Mouse (Mus musculus) left cerebral cortex, postnatal 25 days (tissue): ENCODE measurements around the gene Nr1d1. TPM values are rescaled to one million over a fixed set of nuclear protein-coding genes. Genes with fewer than 3 reads are reported as not detected.
A peak's percentile ranks its signal among the peaks of the same experiment; 100 is the strongest.
"Not testable (repeated sequence)": the region's sequence is repeated elsewhere in the genome, so short reads cannot be mapped to it uniquely, and the experiment has no call there.

Source experiments
- DNase-seq, 2 experiments: peaks; one replicate each; pipeline ENCODE4 v3.0.0; 2022; ENCODE audit warnings: low spot score in 2 of 2, mixed read lengths in 1 of 2
- intact Hi-C: fragments of 180-260 bp; cut with DNase I; formaldehyde crosslinking; loops from one replicate; pipeline ENCODE4 v1.15.1; 2025
- total RNA-seq, 2 experiments: library from RNA; stranded (reverse); gene quantifications; 2 replicates each; pipeline ENCODE4 v1.2.3; 2021

Gene Nr1d1
- total RNA-seq, 2 experiments from 2014 or later: 92.5 to 121 TPM

DNA sequence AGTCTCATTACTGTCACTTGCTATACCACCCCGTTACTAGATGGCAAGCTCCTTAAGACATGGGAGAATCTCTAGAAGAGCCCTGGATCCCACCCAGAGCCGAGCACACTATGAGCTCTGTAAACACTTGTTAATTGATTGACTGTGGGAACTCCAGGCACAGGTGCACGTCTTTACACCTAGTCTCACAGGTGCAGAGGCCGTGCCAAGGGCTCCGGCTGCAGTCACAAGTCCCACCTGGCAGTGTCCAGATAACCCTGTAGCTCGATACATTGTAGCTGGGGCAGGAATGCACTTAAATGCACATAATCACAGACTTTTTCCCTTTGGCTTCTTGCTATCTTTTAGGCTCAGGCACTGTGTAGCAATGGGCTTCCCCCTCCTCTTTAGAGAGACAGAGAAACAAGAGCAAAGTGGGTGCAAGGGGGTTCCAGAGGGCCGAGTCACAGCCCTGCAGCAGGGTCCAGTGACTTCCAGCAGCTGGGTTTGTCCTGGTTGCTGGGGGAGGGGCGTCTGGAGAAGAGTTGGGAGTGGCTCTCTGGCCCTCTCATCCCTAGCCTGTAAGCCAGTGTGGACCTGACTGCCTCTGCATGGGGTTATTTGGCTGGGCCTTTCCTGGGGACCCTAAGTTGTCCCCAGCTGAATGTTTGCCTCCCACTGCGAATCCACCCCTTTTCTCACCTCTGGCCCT lies 31.3 kb downstream of the Nr1d1 start:
- intact Hi-C loops: no loop called here
- peak; percentile 37 to 50 for DNase-seq

DNA sequence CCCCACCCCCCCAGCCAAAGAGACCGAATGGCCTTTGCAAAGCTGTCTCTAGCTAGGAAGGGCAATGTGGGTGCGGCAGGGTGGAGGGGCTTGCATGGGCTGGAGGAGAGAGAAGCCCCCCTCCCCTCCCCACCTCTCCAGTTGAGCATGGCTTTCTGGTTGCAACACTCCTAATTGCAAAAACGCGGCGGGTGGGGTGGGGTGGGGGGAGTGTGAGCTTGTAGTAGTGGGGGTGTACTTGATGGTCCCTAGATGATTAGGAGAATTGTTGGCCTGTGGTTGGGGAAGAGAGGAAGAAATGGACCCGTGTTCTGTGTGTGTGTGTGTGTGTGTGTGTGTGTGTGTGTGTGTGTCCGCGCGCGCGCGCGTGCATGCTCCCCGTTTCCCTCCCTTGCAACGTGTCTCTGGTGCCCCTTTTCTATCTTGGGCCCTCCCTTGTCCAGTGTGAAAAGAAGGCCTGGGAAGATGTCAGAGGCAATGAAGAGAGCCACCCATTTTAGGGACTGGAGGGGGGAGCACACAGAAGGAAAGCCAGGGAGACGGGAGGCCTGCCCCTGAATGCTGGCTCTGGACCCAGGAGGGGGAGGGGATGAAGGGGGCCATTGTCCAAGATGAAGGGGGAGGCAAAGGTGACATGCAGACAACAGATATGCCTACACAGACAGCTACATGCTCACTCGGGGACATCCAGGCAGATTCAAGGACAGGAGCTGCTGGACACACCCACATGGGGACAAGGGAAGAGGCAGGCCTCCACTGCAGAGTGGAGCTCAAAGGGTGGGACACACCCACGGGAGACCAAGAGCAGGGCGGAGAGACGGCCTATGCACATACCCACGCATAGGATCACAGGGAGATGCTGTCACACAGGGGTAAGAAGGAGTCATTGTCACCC lies 32.5 kb downstream of the Nr1d1 start:
- peak in 1 of 2 experiments; percentile 62 for DNase-seq

DNA sequence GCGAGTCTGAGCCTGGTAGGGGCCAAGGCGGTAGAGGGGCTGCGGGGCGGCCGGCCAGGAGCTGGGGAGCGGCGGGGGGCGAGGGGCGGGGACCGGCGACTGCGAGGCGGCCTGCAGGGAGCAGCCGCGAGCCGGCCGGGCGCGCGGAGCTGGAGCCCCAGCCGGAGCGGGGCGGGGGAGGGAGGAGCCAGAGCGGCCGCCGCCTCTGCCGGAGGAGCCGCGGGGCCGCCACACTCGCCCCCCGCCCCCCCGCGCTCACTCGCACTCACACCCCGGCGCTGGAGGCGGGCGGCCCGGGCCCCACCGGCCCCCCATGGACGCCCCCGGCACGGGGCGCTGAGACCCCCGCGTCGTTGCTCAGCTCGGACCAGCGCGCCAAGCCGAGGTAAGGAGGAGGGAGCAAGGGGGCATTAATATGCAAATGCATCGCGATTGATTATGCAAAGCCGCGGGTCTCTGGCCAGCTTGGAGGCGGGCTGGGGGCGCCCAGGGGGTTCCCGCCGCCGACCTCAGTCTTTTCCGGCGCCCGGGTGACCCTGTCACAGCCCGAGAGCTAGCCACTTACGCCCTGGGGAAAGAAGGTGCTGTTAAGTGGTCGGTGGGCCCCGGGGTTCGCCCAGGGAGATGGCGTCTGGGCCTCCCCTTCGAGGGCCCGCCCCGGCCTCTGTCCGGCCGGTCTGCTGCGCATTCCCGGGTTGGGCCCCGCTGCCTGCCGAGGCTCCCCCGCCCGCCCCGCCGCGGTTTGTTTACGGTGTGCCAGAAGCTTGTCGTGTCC lies 33.3 kb downstream of the Nr1d1 start:
- intact Hi-C loops: loop anchor here (1.0 kb wide), 1 partner anchor 12 kb away; no protein-coding TSS in a partner anchor
- DNase-seq: peak; percentile 70 to 83

More for the DNA sequence above, 32.5 kb downstream of the Nr1d1 start:
- intact Hi-C loops: no loop called here

DNA sequence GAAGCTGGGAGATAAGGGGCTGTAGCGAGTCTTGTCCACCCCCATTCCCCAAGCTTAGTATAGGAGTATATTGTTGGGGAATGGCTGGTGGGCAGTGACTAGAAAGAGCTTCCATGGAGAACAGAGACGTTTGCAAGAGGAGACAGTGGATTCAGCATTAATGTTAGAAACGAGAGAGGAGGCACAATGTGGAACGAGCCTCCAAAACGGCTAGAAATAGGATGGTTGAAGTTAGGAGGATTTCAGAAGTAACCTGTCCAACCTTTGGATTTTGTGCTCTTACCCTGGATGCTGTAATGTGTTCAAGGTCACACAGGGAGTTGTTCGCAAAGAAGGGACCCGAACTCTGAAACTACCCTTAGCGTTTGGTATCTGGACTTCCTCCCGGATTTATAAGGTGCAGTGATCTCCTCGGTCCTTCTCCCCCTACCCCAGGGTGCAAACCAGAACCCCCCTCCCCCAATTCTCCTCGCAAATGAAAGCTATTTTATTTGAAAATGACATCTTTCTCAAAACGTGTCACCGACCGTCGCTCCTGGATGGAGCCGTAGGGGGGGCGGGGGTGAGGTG lies 34.0 kb downstream of the Nr1d1 start:
- intact Hi-C loops: loop anchor here (1.0 kb wide), 1 partner anchor 13 kb away; no protein-coding TSS in a partner anchor
- DNase-seq: peak; percentile 47 to 60

DNA sequence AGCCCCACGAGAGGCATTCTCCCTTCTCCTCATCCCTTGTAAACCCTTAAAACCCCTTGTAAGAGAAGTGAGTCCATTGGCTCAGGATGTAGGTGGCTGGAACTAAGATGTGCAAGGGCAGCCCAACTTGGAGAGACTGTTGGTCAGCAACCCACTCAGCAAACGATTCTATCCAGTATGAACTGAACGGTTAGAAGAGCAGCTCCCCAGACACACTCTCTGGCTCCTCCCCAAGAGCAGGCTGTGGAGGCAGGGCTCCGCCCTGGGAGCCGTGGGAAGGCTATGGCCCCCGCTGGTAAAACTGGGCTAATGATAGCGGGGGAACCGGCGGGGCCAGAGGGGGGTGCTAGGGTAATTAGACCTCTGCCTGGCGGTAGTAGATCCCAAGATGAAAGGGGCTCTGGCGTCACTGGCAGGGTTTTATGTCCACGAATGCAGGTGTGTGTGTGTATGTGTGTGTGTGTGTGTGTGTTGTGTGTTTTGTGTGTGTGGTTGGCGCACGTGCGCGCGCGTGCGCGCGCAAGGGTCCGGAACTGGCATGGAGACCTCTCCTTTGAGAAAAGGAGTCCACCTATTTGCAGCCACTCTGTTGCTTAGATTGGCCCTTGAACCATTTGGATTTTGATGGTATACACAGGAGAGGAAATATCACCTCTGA lies 34.6 kb downstream of the Nr1d1 start, which contains the start of gene Thra:
Thra (plus strand) TSS at position 246 of the 658 bp plus-strand sequence.
- peak; percentile 69 to 73 for DNase-seq

DNA sequence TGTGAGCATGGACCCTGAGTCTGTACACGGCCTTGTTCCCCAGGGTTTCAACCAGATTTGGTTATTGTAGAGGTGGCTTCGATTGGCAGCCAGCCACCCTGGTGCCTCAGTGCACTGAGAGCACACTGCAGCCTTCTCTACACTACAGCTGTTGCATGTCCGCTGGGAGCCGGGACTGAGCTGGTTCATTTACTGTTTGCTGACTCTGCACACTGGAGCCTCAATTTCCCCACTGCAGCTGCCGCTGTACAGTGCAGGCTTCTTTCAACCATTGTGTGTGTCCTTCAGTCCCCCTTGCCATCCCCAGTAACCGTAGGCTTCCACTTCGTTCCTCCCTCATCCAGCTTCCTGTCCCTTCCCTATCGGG lies 35.1 kb downstream of the Nr1d1 start:
- peak in 1 of 2 experiments; percentile 50 for DNase-seq
- intact Hi-C loops: no loop called here

More for the DNA sequence above, 34.6 kb downstream of the Nr1d1 start, which contains the start of gene Thra:
- intact Hi-C loops: loop anchor here (1.0 kb wide), 1 partner anchor 14 kb away; no protein-coding TSS in a partner anchor

DNA sequence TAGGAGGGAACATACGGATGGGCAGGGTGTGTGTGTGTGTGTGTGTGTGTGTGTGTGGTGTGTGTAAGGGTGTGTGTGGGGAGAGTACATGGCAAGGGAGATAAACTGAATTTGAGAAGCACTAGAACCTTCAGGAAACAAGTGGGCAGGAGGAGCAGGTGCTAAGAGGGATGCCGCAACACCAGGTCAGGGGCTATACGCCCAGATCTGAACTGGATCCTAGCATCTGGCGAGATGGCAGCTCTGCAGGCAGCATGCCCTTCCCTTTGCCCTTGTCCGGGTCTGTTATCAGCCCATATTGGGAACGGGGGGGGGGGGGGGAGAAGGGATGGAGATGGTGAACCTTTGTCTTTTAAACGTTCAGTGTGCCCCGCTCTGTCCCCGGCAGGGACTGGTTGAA lies 36.2 kb downstream of the Nr1d1 start:
- intact Hi-C loops: no loop called here
- peak in 1 of 2 experiments; percentile 49 for DNase-seq

DNA sequence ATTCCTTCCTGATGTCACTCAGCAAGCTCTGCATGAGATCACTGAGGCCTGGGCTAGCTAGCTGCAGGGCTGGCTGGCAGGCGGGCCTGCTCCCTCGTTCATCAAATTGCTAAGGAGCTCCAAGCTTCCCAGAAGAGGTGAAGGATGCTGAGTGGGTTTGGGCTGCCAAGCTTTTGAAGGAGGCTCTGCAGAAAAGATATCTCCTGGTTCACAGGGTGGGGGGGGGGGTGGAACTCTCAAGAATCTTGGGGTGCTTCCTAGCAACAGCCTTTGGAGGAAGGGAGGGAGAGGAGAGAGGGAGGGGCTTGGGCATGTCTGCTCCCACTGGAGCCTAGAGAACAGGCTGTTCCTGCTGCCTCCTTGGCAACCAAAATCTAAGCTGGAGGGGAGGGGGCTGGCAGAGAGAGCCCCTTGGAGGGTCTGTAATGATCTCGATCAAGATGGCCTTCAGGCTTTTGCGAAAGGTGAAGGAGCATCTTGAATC lies 36.7 kb downstream of the Nr1d1 start:
- peak; percentile 72 to 87 for DNase-seq
- intact Hi-C loops: no loop called here

DNA sequence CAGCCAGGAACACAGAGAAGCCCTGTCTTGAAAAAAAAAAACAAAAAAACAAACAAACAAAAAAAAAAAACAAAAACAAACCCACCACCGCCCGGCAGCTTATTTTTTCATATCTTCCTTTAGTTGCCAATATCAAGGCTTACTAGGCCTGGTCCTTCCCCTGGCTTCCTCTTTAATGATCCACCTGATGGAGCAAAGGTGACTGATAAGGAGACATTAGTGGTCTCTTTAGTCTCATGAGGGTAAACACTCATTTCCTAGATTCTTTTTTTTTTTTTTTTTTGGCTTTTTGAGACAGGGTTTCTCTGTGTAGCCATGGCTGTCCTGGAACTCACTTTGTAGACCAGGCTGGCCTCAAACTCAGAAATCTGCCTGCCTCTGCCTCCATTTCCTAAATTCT lies 37.9 kb downstream of the Nr1d1 start:
- DNase-seq, intact Hi-C loops: not testable (repeated sequence)

DNA sequence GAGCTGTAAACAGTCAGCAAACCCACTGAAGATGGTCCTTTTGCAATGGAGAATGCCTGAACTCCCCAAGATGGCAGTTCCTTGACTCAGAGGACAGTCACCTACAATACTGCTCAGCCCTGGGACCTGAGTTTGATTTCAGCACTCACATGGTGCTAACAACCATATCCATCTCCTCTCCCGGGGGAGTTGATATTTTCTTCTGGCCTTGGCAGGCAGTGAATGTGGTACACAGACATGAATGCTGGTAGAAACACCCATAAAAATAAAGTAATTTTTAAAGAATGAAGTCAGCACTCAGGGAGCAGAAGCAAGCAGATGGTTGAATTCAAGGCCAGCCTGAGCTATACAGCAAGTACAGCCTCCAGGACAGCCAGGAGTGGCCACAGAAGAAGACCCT lies 39.0 kb downstream of the Nr1d1 start:
- intact Hi-C loops: no loop called here

DNA sequence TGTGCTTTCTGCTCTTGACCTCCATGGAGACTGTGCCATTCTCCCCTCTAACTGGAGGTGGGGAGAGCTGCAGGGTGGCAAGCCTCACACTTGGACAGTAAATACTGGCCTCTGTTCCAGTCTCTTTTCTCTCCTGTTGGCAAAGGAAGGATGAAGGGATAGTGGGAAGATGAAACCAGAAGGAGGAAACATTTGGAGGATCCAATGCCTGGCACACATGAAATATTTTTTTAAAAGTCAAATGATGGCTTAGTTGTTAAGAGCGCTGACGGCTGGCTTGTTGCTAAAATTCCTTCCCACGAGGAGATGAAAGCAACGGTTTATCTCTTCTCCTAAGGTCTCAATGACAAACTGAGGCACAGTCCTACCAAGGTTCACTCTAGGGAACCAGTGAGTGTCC lies 40.0 kb downstream of the Nr1d1 start:
- DNase-seq: peak in 1 of 2 experiments; percentile 78
- intact Hi-C loops: no loop called here

More for the DNA sequence above, 39.0 kb downstream of the Nr1d1 start:
- no peak for DNase-seq

DNA sequence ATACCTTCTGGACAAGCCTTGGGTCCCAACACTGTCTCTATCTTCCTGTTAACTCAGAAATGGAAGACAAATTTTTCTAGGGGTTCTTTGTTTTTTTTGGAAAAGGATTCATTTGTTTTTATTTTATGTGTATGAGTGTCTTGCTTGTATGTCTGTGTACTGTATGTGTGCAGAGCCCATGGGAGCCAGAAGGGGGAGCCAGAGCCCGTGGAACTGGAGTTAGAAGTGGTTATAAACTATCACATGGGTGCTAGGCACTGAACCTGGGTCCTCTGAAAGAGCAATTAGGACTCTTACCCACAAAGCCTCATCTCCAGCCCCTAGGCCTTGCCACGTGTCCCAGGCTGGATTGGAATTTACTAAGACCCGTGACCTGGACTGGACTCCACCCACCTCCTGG lies 41.1 kb downstream of the Nr1d1 start:
- intact Hi-C loops: no loop called here
- no peak for DNase-seq

DNA sequence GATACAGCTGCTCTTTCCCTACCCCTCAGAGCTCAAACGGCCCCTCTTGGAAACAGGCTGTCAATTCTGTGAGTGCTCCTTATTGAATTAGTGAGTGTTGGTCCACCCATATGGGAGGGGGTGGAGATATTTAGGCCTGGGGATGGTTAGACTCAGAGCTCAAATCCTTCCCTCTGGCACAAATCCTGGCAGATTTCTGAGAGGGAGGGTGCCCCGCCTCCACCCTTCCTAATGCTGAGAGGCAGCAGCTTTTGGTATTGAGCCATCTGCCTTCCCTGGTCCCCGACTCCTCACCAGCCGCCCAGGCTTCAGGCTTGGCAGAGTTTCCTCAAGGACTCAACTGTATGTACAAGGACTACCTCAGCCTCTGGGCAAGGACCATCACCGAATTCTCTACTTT lies 44.0 kb downstream of the Nr1d1 start:
- DNase-seq: peak; percentile 81 to 96
- intact Hi-C loops: no loop called here

DNA sequence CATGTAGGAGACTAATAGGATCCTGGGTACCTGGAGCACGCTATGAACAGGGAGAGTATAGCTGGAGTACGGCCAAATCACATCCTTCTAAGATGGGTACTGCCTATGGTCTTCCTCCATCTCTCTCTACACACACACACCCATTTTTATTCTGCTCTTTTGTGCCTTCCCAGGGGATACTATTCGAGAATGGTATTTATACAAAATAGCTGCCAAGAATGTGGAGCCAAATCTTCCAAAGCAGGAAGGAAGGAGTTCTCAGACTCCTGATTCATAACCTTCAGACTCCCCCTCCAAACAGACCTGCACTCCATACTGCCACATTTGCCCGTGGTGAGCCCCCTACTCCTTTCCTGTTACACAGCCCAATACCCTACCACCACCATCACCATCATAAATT lies 44.4 kb downstream of the Nr1d1 start:
- peak in 1 of 2 experiments; percentile 43 for DNase-seq
- intact Hi-C loops: no loop called here

DNA sequence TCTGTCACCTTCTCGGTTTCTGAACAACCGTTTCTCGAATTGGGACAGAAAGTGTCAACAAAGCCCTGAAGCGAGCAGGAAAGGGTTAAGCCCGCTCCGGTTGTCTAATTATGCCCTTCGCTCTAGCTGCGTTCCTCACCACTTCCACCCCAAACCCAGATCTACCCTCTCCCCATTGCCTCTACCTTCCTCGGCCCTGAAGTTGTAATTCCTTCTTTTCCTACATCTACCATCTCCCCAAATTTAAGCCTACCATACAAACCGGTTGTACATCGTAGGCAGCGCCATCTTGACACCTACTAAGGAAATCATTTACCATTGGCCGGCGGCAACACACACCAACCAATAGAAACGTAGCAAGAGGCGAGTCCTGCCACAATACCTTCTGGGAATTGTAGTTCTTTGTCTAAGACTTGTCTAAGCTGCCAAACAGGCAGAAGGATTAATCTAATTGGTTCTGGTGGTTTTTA lies 46.0 kb downstream of the Nr1d1 start, which contains the start of gene Med24:
Med24 (minus strand) TSS at position 317 of the 470 bp plus-strand sequence.
- peak; percentile 89 to 97 for DNase-seq
- intact Hi-C loops: no loop called here

DNA sequence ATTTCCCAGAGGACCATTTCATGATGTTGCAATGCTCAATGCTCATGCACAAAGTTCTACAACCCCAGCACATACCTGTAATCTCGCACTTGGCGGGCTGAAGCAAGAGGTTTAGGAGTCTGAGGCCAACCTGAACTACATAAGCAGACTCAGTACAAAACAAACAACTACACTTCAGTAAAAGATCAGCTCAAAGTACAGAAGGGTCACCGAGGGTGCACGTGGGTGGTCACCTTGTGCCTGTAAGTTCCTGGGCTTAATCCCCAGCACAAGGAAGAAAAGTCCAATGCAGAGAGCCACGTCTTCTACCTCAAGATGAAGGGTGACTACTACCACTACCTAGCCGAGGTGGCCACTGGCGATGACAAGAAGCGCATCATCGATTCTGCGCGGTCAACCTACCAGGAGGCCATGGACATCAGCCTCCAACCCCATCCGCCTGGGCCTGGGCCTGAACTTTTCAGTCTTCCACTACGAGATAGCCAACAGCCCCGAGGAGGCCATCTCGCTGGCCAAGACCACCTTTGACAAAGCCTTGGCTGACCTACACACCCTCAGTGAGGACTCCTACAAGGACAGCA lies 49.1 kb downstream of the Nr1d1 start:
- intact Hi-C loops: no loop called here
- no peak for DNase-seq

DNA sequence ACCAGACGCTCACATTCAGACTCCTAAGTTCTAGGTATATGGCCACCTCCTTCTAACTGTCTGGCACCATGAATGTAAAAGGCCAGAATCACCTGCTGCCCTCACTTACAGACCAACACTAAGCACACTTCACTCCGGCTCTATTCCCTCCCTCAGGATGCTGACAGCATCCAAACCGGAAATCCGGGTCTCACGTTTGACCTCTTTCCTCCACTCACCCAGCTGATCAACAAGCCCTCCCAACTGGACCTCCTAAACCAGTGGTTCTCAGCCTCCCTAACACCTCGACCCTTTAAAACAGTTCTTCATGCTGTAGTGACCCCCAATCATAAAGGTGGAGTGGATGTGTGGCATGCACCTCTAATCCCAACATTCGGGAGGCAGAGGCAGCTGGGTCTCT lies 52.0 kb downstream of the Nr1d1 start:
- DNase-seq: no peak
- intact Hi-C loops: no loop called here
